Mouse (Mus musculus) stomach, postnatal 0 days (tissue): ENCODE results near the gene Ulk4. TPM values are rescaled to one million over a fixed set of nuclear protein-coding genes. Genes with fewer than 3 reads are reported as not detected.
A peak's percentile ranks its signal among the peaks of the same experiment; 100 is the strongest.

Experiments
- ATAC-seq: fragments of 200-750 bp; cut with Nextera tagmentation; 2 replicates; pipeline ENCODE4 v1.8.0; 2017; ENCODE audit not compliant: low FRiP score, low TSS enrichment
- DNase-seq: peaks from one replicate; pipeline ENCODE4 v3.0.0-alpha.2; 2016; ENCODE audit warnings: low spot score
- H3K27ac ChIP-seq: fragments of 300-500 bp; sonication (generic); replicated peaks from 2 replicates; pipeline ENCODE4 v1.5.1; 2014; ENCODE audit warnings: mild to moderate bottlenecking, control low read depth
- H3K27me3 ChIP-seq: fragments of 300-500 bp; sonication (generic); 2 replicates; pipeline ENCODE4 v1.6.1; 2014; ENCODE audit warnings: low read length; ENCODE audit not compliant: control insufficient read depth, insufficient read depth
- H3K36me3 ChIP-seq: fragments of 300-500 bp; sonication (generic); 2 replicates; pipeline ENCODE4 v1.6.1; 2014; ENCODE audit warnings: low read length, mixed read lengths; ENCODE audit not compliant: control insufficient read depth, insufficient read depth
- H3K4me1 ChIP-seq: fragments of 300-500 bp; sonication (generic); replicated peaks from 2 replicates; pipeline ENCODE4 v1.6.1; 2014; ENCODE audit warnings: antibody characterized with exemption; ENCODE audit not compliant: control insufficient read depth, insufficient read depth
- H3K4me2 ChIP-seq: fragments of 300-500 bp; sonication (generic); replicated peaks from 2 replicates; pipeline ENCODE4 v1.6.1; 2014; ENCODE audit warnings: low read depth, mild to moderate bottlenecking, control low read depth, moderate library complexity
- H3K4me3 ChIP-seq: fragments of 300-500 bp; sonication (generic); 2 replicates; pipeline ENCODE4 v1.5.1; 2014; ENCODE audit warnings: low read depth, low read length, control low read depth
- H3K9ac ChIP-seq: fragments of 300-500 bp; sonication (generic); 2 replicates; pipeline ENCODE4 v1.6.1; 2014; ENCODE audit warnings: mild to moderate bottlenecking, low read length, control low read depth, mixed read lengths
- H3K9me3 ChIP-seq: fragments of 300-500 bp; sonication (generic); 2 replicates; pipeline ENCODE4 v1.6.1; 2016; ENCODE audit warnings: low read length; ENCODE audit not compliant: control insufficient read depth
- CTCF ChIP-seq: IDR thresholded peaks from 2 replicates; pipeline ENCODE4 v1.5.1; 2016; ENCODE audit warnings: antibody characterized with exemption, low read depth, mild to moderate bottlenecking, moderate library complexity
- EP300 ChIP-seq: optimal IDR thresholded peaks from 2 replicates; pipeline ENCODE3; 2016; ENCODE audit warnings: antibody characterized with exemption
- WGBS: fragments of 180-500 bp; shearing (Covaris S2); extraction: QIAGEN DNeasy Blood & Tissue Kit; methylation state at CpG from one replicate; pipeline ENCODE4 v1.1.7; 2014; 5-methylcytosine and 5-hydroxymethylcytosine counted together
- polyA plus RNA-seq: library from polyadenylated mRNA; unstranded; fragments of >200 nt; fragmentation: Nextera tagmentation; extraction: Ambion mirVana; gene quantifications from 2 replicates; pipeline ENCODE4 v1.2.1, GENCODE M21; 2015

Ulk4 gene
- polyA plus RNA-seq, 1 experiment from 2014 or later: 73.3 TPM

DNA sequence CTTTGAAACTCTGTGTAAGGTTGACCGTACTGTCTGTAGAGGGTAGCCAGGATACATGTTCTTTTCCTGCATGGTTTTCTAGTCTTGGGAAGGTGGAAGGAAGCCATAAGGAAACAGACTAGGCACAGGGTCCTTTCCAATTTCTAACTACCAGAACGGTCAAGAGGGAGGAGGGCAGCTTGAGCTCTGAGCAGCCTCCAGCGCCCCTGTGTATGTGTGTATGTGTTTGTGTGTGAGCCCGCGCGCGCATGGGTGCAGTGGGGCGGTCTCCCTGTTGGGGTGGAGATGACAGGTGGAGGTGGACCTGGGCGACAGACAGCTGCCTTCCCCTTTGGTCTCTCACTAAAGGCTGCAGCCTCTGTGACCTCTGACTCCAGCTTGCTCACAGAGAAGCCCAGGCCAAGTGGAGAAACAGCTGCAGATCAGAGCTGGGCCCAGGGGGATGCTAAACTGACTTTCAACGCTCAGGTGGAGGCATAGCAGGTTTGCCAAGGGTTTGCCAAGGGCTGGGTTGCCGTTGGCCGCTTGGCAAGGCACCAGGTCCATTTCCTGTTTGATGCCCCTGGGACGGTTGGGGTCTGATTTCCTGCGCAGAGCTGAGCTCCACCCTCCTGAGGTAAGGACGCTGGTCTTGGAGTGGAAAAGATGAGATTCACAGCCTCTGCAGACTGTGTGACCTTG, 21.6 kb upstream of the Ulk4 start:
- Histone ChIP-seq H3K4me2 (peak overlapping the region; percentile 82), H3K4me1 (peaks cover 13% of the 10 kb centered on the region)
- peak; percentile 46 for DNase-seq

DNA sequence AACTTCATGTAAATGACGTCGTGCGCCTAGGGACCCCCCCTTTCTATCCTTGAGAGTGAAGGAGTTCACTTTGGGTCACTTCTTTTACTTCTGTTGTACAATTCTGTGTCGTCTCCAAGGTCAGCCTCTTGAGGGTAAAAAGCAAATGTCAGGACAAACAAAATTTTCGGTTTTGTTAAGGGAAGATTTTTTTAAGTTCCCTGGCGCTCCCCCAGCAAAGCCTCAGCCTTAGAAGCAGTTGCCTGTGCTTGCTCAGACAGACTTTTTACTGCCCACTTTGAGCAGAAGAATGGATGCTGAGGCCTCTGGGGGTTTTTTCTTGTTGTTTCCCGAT, 21.0 kb upstream of the Ulk4 start:
- ATAC-seq (no peak), DNase-seq (peak; percentile 24)
- WGBS: 0% methylated on average over 7 of the region's 7 CpGs
- Histone ChIP-seq H3K9ac (peak overlapping the region; percentile 94), H3K27me3 (no peaks in the 10 kb centered on the region), H3K36me3 (peaks cover 2% of the 10 kb centered on the region; the same call in 1 of the 2 replicates), H3K27ac (peak overlapping the region; percentile 84), H3K4me1 (peaks cover 13% of the 10 kb centered on the region), H3K4me3 (peak overlapping the region; percentile 87), H3K9me3 (no peaks in the 10 kb centered on the region), H3K4me2 (peak overlapping the region; percentile 82)
- TF ChIP-seq EP300 (no peak), CTCF (no peak)

More for the DNA sequence above, 21.6 kb upstream of the Ulk4 start:
- H3K4me3 ChIP-seq: peak overlapping the region; percentile 87
- no peak for ATAC-seq
- peaks cover 2% of the 10 kb centered on the region; the same call in 1 of the 2 replicates for H3K36me3 ChIP-seq
- peak overlapping the region; percentile 84 for H3K27ac ChIP-seq
- TF ChIP-seq EP300: no peak
- TF ChIP-seq CTCF: no peak
- H3K9me3 ChIP-seq: no peaks in the 10 kb centered on the region
- H3K27me3 ChIP-seq: no peaks in the 10 kb centered on the region
- WGBS: 25% methylated on average over 15 of the region's 15 CpGs
- peak overlapping the region; percentile 94 for H3K9ac ChIP-seq

DNA sequence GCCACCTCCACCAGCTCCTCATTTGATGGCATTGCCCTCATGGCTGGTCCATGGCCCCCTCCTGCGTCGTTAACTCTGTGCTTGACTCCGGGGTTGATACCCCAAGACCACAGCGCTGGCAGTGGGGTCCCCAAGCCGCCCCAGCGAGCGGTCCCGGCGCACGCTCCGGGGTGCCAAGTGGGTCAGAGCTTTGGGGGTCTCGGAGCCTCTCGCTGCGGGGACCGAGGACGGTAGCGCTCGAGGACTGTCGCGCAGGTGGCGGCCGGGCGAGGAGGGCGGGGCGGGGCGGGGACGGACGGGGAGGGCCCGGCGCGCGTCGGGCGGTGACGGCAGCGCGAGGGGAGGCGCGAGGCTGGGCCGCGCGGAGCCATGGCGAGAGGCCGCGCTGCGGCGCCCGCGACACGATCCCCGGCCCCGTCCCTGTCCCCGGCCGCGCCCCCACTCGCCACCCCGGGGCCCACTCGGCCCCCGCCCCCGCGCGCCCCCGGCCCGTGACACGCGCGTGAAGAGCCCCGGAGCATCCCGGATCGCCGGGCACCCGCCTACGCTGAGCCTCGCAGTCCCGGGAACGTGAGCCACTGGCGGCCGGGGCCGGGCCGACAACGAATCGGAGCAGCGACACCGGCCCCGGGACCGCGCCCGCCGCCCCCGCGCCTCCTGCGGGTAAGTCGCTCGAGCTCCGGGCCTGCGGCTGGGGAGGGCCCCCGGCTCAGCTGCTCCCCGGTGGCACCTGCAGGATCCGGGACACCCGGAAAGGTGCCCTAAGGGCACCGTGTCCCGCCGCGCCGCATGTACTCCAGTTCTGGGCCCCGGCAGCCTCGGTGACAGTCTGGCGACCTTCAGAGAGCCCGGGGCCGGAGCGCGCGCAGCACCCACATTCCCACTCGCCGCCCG, 20.4 kb upstream of the Ulk4 start, which contains the start of gene Trak1:
TSS of gene Trak1 (plus strand) at position 332 of the 894 bp plus-strand sequence.
- Histone ChIP-seq H3K27me3 (no peaks in the 10 kb centered on the region), H3K27ac (peak within 1 kb of the TSS; percentile 84), H3K4me1 (peaks cover 13% of the 10 kb centered on the region), H3K9ac (peak within 1 kb of the TSS; percentile 94), H3K9me3 (no peaks in the 10 kb centered on the region), H3K4me3 (peak within 1 kb of the TSS; percentile 87), H3K36me3 (peaks cover 2% of the 10 kb centered on the region; the same call in 1 of the 2 replicates), H3K4me2 (peak within 1 kb of the TSS; percentile 82)
- ATAC-seq: peak; percentile 86
- no peak for TF ChIP-seq CTCF
- TF ChIP-seq EP300: no peak
- WGBS: under 1% methylated on average over 91 of the region's 116 CpGs
- DNase-seq: peak; percentile 84

DNA sequence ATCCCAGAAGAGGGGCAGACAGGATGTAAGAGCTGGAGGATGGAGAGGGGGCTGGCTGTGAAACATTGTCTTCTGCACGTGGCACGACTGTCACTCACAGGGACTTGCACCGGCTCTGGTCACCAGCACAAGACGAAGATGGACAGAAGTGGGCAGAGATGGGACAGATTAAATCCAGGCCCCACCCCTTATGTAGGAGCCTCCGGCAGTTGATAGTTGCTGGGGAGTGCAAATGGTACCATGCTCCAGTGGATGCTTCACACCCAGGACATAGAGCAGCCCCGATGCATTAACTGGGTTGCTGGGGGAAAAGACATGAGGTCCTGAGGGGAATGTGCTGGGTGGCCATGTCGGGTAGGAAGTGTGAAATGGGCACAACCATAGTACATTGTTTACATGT, 18.2 kb upstream of the Ulk4 start:
- Histone ChIP-seq H3K9ac (no peak overlapping the region), H3K4me3 (no peak overlapping the region), H3K27ac (no peak overlapping the region), H3K9me3 (no peaks in the 10 kb centered on the region), H3K4me1 (peaks cover 13% of the 10 kb centered on the region), H3K36me3 (0 out of 2 replicates have a peak, but pooled peaks cover 2% of the 10 kb centered on the region), H3K4me2 (no peak overlapping the region), H3K27me3 (no peaks in the 10 kb centered on the region)
- no peak for ATAC-seq
- TF ChIP-seq CTCF: no peak
- TF ChIP-seq EP300: no peak
- no peak for DNase-seq
- WGBS: 72% methylated on average over 7 of the region's 7 CpGs

DNA sequence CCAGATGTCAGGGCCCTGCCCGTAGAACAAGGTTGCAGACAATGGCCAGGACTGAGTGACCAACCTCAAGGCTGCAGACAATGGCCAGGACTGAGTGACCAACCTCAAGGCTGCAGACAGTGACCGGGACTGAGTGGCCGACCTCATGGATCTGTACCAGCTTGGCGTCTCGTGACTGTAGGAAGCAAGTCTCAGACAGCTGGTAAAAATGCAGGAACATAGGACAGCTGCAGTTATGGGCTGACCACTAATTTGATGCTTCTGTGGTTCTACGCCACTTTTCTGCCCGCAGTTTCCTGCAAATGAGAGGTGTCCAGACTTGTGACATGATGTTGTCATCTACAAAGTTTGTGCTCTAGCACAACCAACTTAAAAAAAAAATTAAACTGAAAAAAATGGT, 16.2 kb upstream of the Ulk4 start:
- Histone ChIP-seq H3K9ac (no peak overlapping the region), H3K36me3 (no peaks in the 10 kb centered on the region), H3K27ac (no peak overlapping the region), H3K9me3 (no peaks in the 10 kb centered on the region), H3K4me1 (peaks cover 2% of the 10 kb centered on the region; the same call in 1 of the 2 replicates), H3K4me3 (no peak overlapping the region), H3K27me3 (no peaks in the 10 kb centered on the region), H3K4me2 (no peak overlapping the region)
- TF ChIP-seq CTCF (no peak), EP300 (no peak)
- DNase-seq (no peak), ATAC-seq (no peak)
- 76% methylated on average over 7 of the region's 7 CpGs for WGBS

DNA sequence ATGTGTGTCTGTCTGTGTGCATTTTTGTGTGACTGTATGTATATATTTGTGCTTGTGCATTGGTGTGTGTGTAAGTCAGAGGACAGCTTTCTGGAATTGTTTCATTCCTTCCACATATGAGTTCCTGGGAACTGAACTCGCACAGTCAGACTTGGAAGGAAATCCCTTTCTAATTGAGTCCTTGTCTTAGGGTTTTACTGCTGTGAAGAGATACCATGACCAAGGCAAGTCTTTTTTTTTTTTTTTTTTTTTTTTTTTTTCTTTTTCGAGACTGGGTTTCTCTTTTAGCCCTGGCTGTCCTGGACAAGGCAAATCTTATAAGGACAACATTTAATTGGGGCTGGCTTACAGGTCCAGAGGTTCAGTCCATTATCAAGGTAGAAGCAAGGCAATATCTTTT, 14.3 kb upstream of the Ulk4 start:
- DNase-seq (no peak), ATAC-seq (no peak)
- H3K9ac ChIP-seq: no peak overlapping the region
- no peaks in the 10 kb centered on the region for H3K9me3 ChIP-seq
- no peaks in the 10 kb centered on the region for H3K4me1 ChIP-seq
- H3K27ac ChIP-seq: no peak overlapping the region
- H3K27me3 ChIP-seq: no peaks in the 10 kb centered on the region
- no peak for TF ChIP-seq EP300
- 77% methylated on average over 2 of the region's 2 CpGs for WGBS
- no peaks in the 10 kb centered on the region for H3K36me3 ChIP-seq
- H3K4me3 ChIP-seq: no peak overlapping the region
- no peak overlapping the region for H3K4me2 ChIP-seq
